Mouse (Mus musculus): ENCODE data around the gene Bag5. TPM values are rescaled to one million over a fixed set of nuclear protein-coding genes. Genes with fewer than 3 reads are reported as not detected.
"Not testable (repeated sequence)": the region's sequence is repeated elsewhere in the genome, so short reads cannot be mapped to it uniquely, and the experiment has no call there.

The Bag5 gene
- polyA plus RNA-seq, 1 experiment from 2014 or later: 64.0 TPM

GRCm38 (mm10) chr12:111752491-111752890, 39.4 kb upstream of the Bag5 start:
- peaks cover 11% of the 10 kb centered on the region for H3K27me3 ChIP-seq
- no peak overlapping the region for H3K4me2 ChIP-seq (replicated peaks)
- H3K9ac ChIP-seq (replicated peaks): no peak overlapping the region
- H3K9me3 ChIP-seq: no peaks in the 10 kb centered on the region
- no peak for ATAC-seq (ENCODE audit: low FRiP score, low read depth)
- H3K4me3 ChIP-seq: no peak overlapping the region
- H3K36me3 ChIP-seq: no peaks in the 10 kb centered on the region
- WGBS: 88% methylated on average over 6 of the region's 6 CpGs
- no peaks in the 10 kb centered on the region for H3K4me1 ChIP-seq
- H3K27ac ChIP-seq (replicated peaks): no peak overlapping the region

- H3K9ac ChIP-seq (replicated peaks): no peak overlapping the region; the same call in 1 of the 2 replicates
- no peak overlapping the region for H3K4me3 ChIP-seq
- no peak overlapping the region for H3K27ac ChIP-seq (replicated peaks)
- ATAC-seq (ENCODE audit: low FRiP score, low read depth): no peak
- H3K4me2 ChIP-seq (replicated peaks): no peak overlapping the region
- 96% methylated on average over 3 of the region's 3 CpGs for WGBS
- H3K9me3 ChIP-seq: no peaks in the 10 kb centered on the region
- no peaks in the 10 kb centered on the region for H3K36me3 ChIP-seq
- peaks cover 3% of the 10 kb centered on the region; the same call in 1 of the 2 replicates for H3K4me1 ChIP-seq
- H3K27me3 ChIP-seq: no peaks in the 10 kb centered on the region
Observed at GRCm38 (mm10) chr12:111750739-111751138, 37.7 kb upstream of the Bag5 start.

- 88% methylated on average over 7 of the region's 7 CpGs for WGBS
- H3K27me3 ChIP-seq: no peaks in the 10 kb centered on the region
- no peaks in the 10 kb centered on the region for H3K36me3 ChIP-seq
- no peak overlapping the region for H3K27ac ChIP-seq (replicated peaks)
- H3K4me1 ChIP-seq: peaks cover 6% of the 10 kb centered on the region; the same call in 1 of the 2 replicates
- H3K4me2 ChIP-seq (replicated peaks): no peak overlapping the region
- H3K9me3 ChIP-seq: no peaks in the 10 kb centered on the region
- no peak overlapping the region for H3K9ac ChIP-seq (replicated peaks)
- ATAC-seq (ENCODE audit: low FRiP score, low read depth): no peak
- H3K4me3 ChIP-seq: no peak overlapping the region
Observed at GRCm38 (mm10) chr12:111747421-111747820, 34.4 kb upstream of the Bag5 start.

GRCm38 (mm10) chr12:111746091-111746490, 33.0 kb upstream of the Bag5 start:
- Histone ChIP-seq H3K4me3 (no peak overlapping the region), H3K36me3 (no peaks in the 10 kb centered on the region), H3K9ac (replicated peaks) (no peak overlapping the region), H3K27ac (replicated peaks) (no peak overlapping the region), H3K27me3 (no peaks in the 10 kb centered on the region), H3K9me3 (no peaks in the 10 kb centered on the region), H3K4me1 (peaks cover 6% of the 10 kb centered on the region; the same call in 1 of the 2 replicates), H3K4me2 (replicated peaks) (no peak overlapping the region)
- 69% methylated on average over 5 of the region's 5 CpGs for WGBS
- no peak for ATAC-seq (ENCODE audit: low FRiP score, low read depth)

GRCm38 (mm10) chr12:111745274-111745673, 32.2 kb upstream of the Bag5 start:
- Histone ChIP-seq H3K9ac (replicated peaks) (no peak overlapping the region), H3K4me3 (no peak overlapping the region), H3K27ac (replicated peaks) (no peak overlapping the region), H3K4me2 (replicated peaks) (no peak overlapping the region), H3K27me3 (no peaks in the 10 kb centered on the region), H3K36me3 (no peaks in the 10 kb centered on the region), H3K9me3 (no peaks in the 10 kb centered on the region), H3K4me1 (peaks cover 6% of the 10 kb centered on the region; the same call in 1 of the 2 replicates)
- WGBS: 71% methylated on average over 6 of the region's 6 CpGs
- ATAC-seq (ENCODE audit: low FRiP score, low read depth): no peak

GRCm38 (mm10) chr12:111743981-111744423, 30.9 kb upstream of the Bag5 start:
- H3K4me1 ChIP-seq: peaks cover 6% of the 10 kb centered on the region; the same call in 1 of the 2 replicates
- ATAC-seq (ENCODE audit: low FRiP score, low read depth): no peak
- H3K9ac ChIP-seq (replicated peaks): no peak overlapping the region
- WGBS: 90% methylated on average over 11 of the region's 11 CpGs
- no peaks in the 10 kb centered on the region for H3K36me3 ChIP-seq
- H3K4me2 ChIP-seq (replicated peaks): no peak overlapping the region
- H3K27me3 ChIP-seq: no peaks in the 10 kb centered on the region
- H3K9me3 ChIP-seq: no peaks in the 10 kb centered on the region
- H3K4me3 ChIP-seq: no peak overlapping the region
- H3K27ac ChIP-seq (replicated peaks): 0 out of 2 replicates have a peak overlapping the region, but pooled peaks have one; percentile 20

GRCm38 (mm10) chr12:111743419-111743818, 30.4 kb upstream of the Bag5 start:
- no peaks in the 10 kb centered on the region for H3K9me3 ChIP-seq
- no peak overlapping the region for H3K9ac ChIP-seq (replicated peaks)
- peaks cover 6% of the 10 kb centered on the region; the same call in 1 of the 2 replicates for H3K4me1 ChIP-seq
- H3K27ac ChIP-seq (replicated peaks): no peak overlapping the region
- no peaks in the 10 kb centered on the region for H3K27me3 ChIP-seq
- no peak overlapping the region for H3K4me3 ChIP-seq
- no peak overlapping the region for H3K4me2 ChIP-seq (replicated peaks)
- WGBS: 83% methylated on average over 2 of the region's 2 CpGs
- H3K36me3 ChIP-seq: no peaks in the 10 kb centered on the region
- ATAC-seq (ENCODE audit: low FRiP score, low read depth): no peak

GRCm38 (mm10) chr12:111741338-111741737, 28.3 kb upstream of the Bag5 start:
- WGBS: 84% methylated on average over 8 of the region's 8 CpGs
- no peak overlapping the region for H3K4me3 ChIP-seq
- no peak overlapping the region for H3K9ac ChIP-seq (replicated peaks)
- H3K27ac ChIP-seq (replicated peaks): no peak overlapping the region
- no peak for ATAC-seq (ENCODE audit: low FRiP score, low read depth)
- H3K27me3 ChIP-seq: no peaks in the 10 kb centered on the region
- no peak overlapping the region for H3K4me2 ChIP-seq (replicated peaks)
- peaks cover 6% of the 10 kb centered on the region; the same call in 1 of the 2 replicates for H3K4me1 ChIP-seq
- no peaks in the 10 kb centered on the region for H3K36me3 ChIP-seq
- H3K9me3 ChIP-seq: no peaks in the 10 kb centered on the region

GRCm38 (mm10) chr12:111738754-111739153, 25.7 kb upstream of the Bag5 start:
- H3K4me2 ChIP-seq (replicated peaks): no peak overlapping the region
- no peak overlapping the region for H3K4me3 ChIP-seq
- ATAC-seq (ENCODE audit: low FRiP score, low read depth): 0 out of 2 replicates have a peak, but pooled peaks have one; percentile 38
- WGBS: 10% methylated on average over 3 of the region's 3 CpGs
- H3K27ac ChIP-seq (replicated peaks): no peak overlapping the region
- H3K27me3 ChIP-seq: no peaks in the 10 kb centered on the region
- H3K9me3 ChIP-seq: no peaks in the 10 kb centered on the region
- H3K4me1 ChIP-seq: no peaks in the 10 kb centered on the region
- no peaks in the 10 kb centered on the region for H3K36me3 ChIP-seq
- H3K9ac ChIP-seq (replicated peaks): no peak overlapping the region

- no peak for ATAC-seq (ENCODE audit: low FRiP score, low read depth)
- Histone ChIP-seq H3K9ac (replicated peaks) (no peak overlapping the region), H3K27ac (replicated peaks) (no peak overlapping the region), H3K4me3 (no peak overlapping the region), H3K9me3 (no peaks in the 10 kb centered on the region), H3K4me2 (replicated peaks) (no peak overlapping the region), H3K27me3 (no peaks in the 10 kb centered on the region), H3K36me3 (no peaks in the 10 kb centered on the region), H3K4me1 (peaks cover 7% of the 10 kb centered on the region; the same call in 1 of the 2 replicates)
- 57% methylated on average over 9 of the region's 9 CpGs for WGBS
Observed at GRCm38 (mm10) chr12:111737370-111737769, 24.3 kb upstream of the Bag5 start.

GRCm38 (mm10) chr12:111736676-111737075, 23.6 kb upstream of the Bag5 start:
- not testable (repeated sequence) for H3K9me3 ChIP-seq; H3K4me2 ChIP-seq (replicated peaks); H3K9ac ChIP-seq (replicated peaks); H3K27ac ChIP-seq (replicated peaks); ATAC-seq (ENCODE audit: low FRiP score, low read depth); H3K4me3 ChIP-seq; H3K36me3 ChIP-seq; H3K27me3 ChIP-seq
- peaks cover 12% of the 10 kb centered on the region; the same call in 1 of the 2 replicates for H3K4me1 ChIP-seq
- 88% methylated on average over 8 of the region's 8 CpGs for WGBS

- no peak overlapping the region for H3K4me3 ChIP-seq
- 92% methylated on average over 3 of the region's 3 CpGs for WGBS
- H3K9me3 ChIP-seq: no peaks in the 10 kb centered on the region
- H3K36me3 ChIP-seq: peaks cover 8% of the 10 kb centered on the region
- H3K27me3 ChIP-seq: no peaks in the 10 kb centered on the region
- H3K27ac ChIP-seq (replicated peaks): no peak overlapping the region
- H3K4me1 ChIP-seq: peaks cover 12% of the 10 kb centered on the region; the same call in 1 of the 2 replicates
- no peak overlapping the region for H3K9ac ChIP-seq (replicated peaks)
- no peak overlapping the region for H3K4me2 ChIP-seq (replicated peaks)
- no peak for ATAC-seq (ENCODE audit: low FRiP score, low read depth)
Observed at GRCm38 (mm10) chr12:111734912-111735311, 21.9 kb upstream of the Bag5 start.

GRCm38 (mm10) chr12:111732921-111733320, 19.9 kb upstream of the Bag5 start:
- 54% methylated on average over 5 of the region's 5 CpGs for WGBS
- H3K27ac ChIP-seq (replicated peaks): no peak overlapping the region
- no peaks in the 10 kb centered on the region for H3K9me3 ChIP-seq
- no peak overlapping the region for H3K4me3 ChIP-seq
- H3K9ac ChIP-seq (replicated peaks): no peak overlapping the region
- peaks cover 12% of the 10 kb centered on the region; the same call in 1 of the 2 replicates for H3K4me1 ChIP-seq
- no peak overlapping the region for H3K4me2 ChIP-seq (replicated peaks)
- peaks cover 17% of the 10 kb centered on the region for H3K36me3 ChIP-seq
- ATAC-seq (ENCODE audit: low FRiP score, low read depth): peak; percentile 34; the same call in 1 of the 2 replicates
- no peaks in the 10 kb centered on the region for H3K27me3 ChIP-seq

All from midbrain, embryonic 12.5 days (tissue).